Mouse (Mus musculus): ENCODE data around the gene Gpam. TPM values are rescaled to one million over a fixed set of nuclear protein-coding genes. Genes with fewer than 3 reads are reported as not detected.
"Not testable (repeated sequence)": the region's sequence is repeated elsewhere in the genome, so short reads cannot be mapped to it uniquely, and the experiment has no call there.

The Gpam gene
- polyA plus RNA-seq (2011; ENCODE audit: insufficient read depth, insufficient read length, low replicate concordance, missing spikeins): 5.0 and 9.8 TPM in 2 replicates

- H3K27ac ChIP-seq (ENCODE audit: control insufficient read depth, insufficient read depth, low read depth, low read length, poor library complexity): no peak within 1 kb of the TSS
- TF ChIP-seq CTCF (IDR thresholded peaks at IDR 0.05; ENCODE audit: control insufficient read depth, insufficient read depth, low read length) (no peak), POLR2A (IDR thresholded peaks at IDR 0.05; ENCODE audit: borderline replicate concordance, control insufficient read depth, low read depth, low read length) (no peak)
- H3K4me3 ChIP-seq (replicated peaks; ENCODE audit: control insufficient read depth, low read depth, low read length): no peak within 1 kb of the TSS
- no peaks in the 10 kb centered on the region for H3K4me1 ChIP-seq (ENCODE audit: control insufficient read depth, insufficient read depth, low read length)
- 65% methylated on average over 11 of the region's 11 CpGs for WGBS
Measured at GRCm38 (mm10) chr19:55127072-55127718, at the start of gene Gpam. Gene Gpam (minus strand): TSS chr19:55127238.

- H3K27ac ChIP-seq (ENCODE audit: control insufficient read depth, insufficient read depth, low read depth, low read length, poor library complexity): no peak overlapping the region
- no peaks in the 10 kb centered on the region for H3K4me1 ChIP-seq (ENCODE audit: control insufficient read depth, insufficient read depth, low read length)
- TF ChIP-seq POLR2A (IDR thresholded peaks at IDR 0.05; ENCODE audit: borderline replicate concordance, control insufficient read depth, low read depth, low read length) (no peak), CTCF (IDR thresholded peaks at IDR 0.05; ENCODE audit: control insufficient read depth, insufficient read depth, low read length) (no peak)
- 57% methylated on average over 1 of the region's 1 CpGs for WGBS
- no peak overlapping the region for H3K4me3 ChIP-seq (replicated peaks; ENCODE audit: control insufficient read depth, low read depth, low read length)
Measured at GRCm38 (mm10) chr19:55171585-55171984, 44.5 kb upstream of the Gpam start.

GRCm38 (mm10) chr19:55170399-55170798 lies 43.4 kb upstream of the Gpam start:
- H3K27ac ChIP-seq (ENCODE audit: control insufficient read depth, insufficient read depth, low read depth, low read length, poor library complexity): no peak overlapping the region
- no peak for TF ChIP-seq POLR2A (IDR thresholded peaks at IDR 0.05; ENCODE audit: borderline replicate concordance, control insufficient read depth, low read depth, low read length)
- H3K4me1 ChIP-seq (ENCODE audit: control insufficient read depth, insufficient read depth, low read length): no peaks in the 10 kb centered on the region
- no peak overlapping the region for H3K4me3 ChIP-seq (replicated peaks; ENCODE audit: control insufficient read depth, low read depth, low read length)

- H3K27ac ChIP-seq (ENCODE audit: control insufficient read depth, insufficient read depth, low read depth, low read length, poor library complexity); H3K4me1 ChIP-seq (ENCODE audit: control insufficient read depth, insufficient read depth, low read length); H3K4me3 ChIP-seq (replicated peaks; ENCODE audit: control insufficient read depth, low read depth, low read length): not testable (repeated sequence)
- 79% methylated on average over 8 of the region's 8 CpGs for WGBS
Measured at GRCm38 (mm10) chr19:55169236-55169729, 42.2 kb upstream of the Gpam start.

GRCm38 (mm10) chr19:55168360-55168759 lies 41.3 kb upstream of the Gpam start:
- no peak overlapping the region for H3K27ac ChIP-seq (ENCODE audit: control insufficient read depth, insufficient read depth, low read depth, low read length, poor library complexity)
- 76% methylated on average over 6 of the region's 6 CpGs for WGBS
- TF ChIP-seq POLR2A (IDR thresholded peaks at IDR 0.05; ENCODE audit: borderline replicate concordance, control insufficient read depth, low read depth, low read length): no peak
- no peak for TF ChIP-seq CTCF (IDR thresholded peaks at IDR 0.05; ENCODE audit: control insufficient read depth, insufficient read depth, low read length)
- no peak overlapping the region for H3K4me3 ChIP-seq (replicated peaks; ENCODE audit: control insufficient read depth, low read depth, low read length)
- no peaks in the 10 kb centered on the region; the same call in 1 of the 2 replicates for H3K4me1 ChIP-seq (ENCODE audit: control insufficient read depth, insufficient read depth, low read length)

GRCm38 (mm10) chr19:55167741-55168140 lies 40.7 kb upstream of the Gpam start:
- Histone ChIP-seq H3K4me3 (replicated peaks; ENCODE audit: control insufficient read depth, low read depth, low read length) (no peak overlapping the region), H3K27ac (ENCODE audit: control insufficient read depth, insufficient read depth, low read depth, low read length, poor library complexity) (no peak overlapping the region), H3K4me1 (ENCODE audit: control insufficient read depth, insufficient read depth, low read length) (no peaks in the 10 kb centered on the region; the same call in 1 of the 2 replicates)
- TF ChIP-seq POLR2A (IDR thresholded peaks at IDR 0.05; ENCODE audit: borderline replicate concordance, control insufficient read depth, low read depth, low read length): no peak
- TF ChIP-seq CTCF (IDR thresholded peaks at IDR 0.05; ENCODE audit: control insufficient read depth, insufficient read depth, low read length): no peak
- WGBS: 44% methylated on average over 2 of the region's 2 CpGs

- Histone ChIP-seq H3K27ac (ENCODE audit: control insufficient read depth, insufficient read depth, low read depth, low read length, poor library complexity) (no peak overlapping the region), H3K4me3 (replicated peaks; ENCODE audit: control insufficient read depth, low read depth, low read length) (no peak overlapping the region), H3K4me1 (ENCODE audit: control insufficient read depth, insufficient read depth, low read length) (no peaks in the 10 kb centered on the region; the same call in 1 of the 2 replicates)
- WGBS: 81% methylated on average over 2 of the region's 2 CpGs
- TF ChIP-seq POLR2A (IDR thresholded peaks at IDR 0.05; ENCODE audit: borderline replicate concordance, control insufficient read depth, low read depth, low read length): no peak
- no peak for TF ChIP-seq CTCF (IDR thresholded peaks at IDR 0.05; ENCODE audit: control insufficient read depth, insufficient read depth, low read length)
Measured at GRCm38 (mm10) chr19:55166741-55167140, 39.7 kb upstream of the Gpam start.

GRCm38 (mm10) chr19:55165954-55166353 lies 38.9 kb upstream of the Gpam start:
- Histone ChIP-seq H3K27ac (ENCODE audit: control insufficient read depth, insufficient read depth, low read depth, low read length, poor library complexity) (no peak overlapping the region), H3K4me1 (ENCODE audit: control insufficient read depth, insufficient read depth, low read length) (no peaks in the 10 kb centered on the region; the same call in 1 of the 2 replicates), H3K4me3 (replicated peaks; ENCODE audit: control insufficient read depth, low read depth, low read length) (no peak overlapping the region)
- TF ChIP-seq CTCF (IDR thresholded peaks at IDR 0.05; ENCODE audit: control insufficient read depth, insufficient read depth, low read length): no peak
- TF ChIP-seq POLR2A (IDR thresholded peaks at IDR 0.05; ENCODE audit: borderline replicate concordance, control insufficient read depth, low read depth, low read length): no peak
- 60% methylated on average over 4 of the region's 4 CpGs for WGBS
